Mouse (Mus musculus) cerebellum, adult 11-12 months (tissue): ENCODE data around the gene Ppef2.
"Not testable (repeated sequence)": the region's sequence is repeated elsewhere in the genome, so short reads cannot be mapped to it uniquely, and the experiment has no call there.

ENCODE experiments used
- DNase-seq: peaks from one replicate; pipeline ENCODE4 v3.0.0; 2022

The Ppef2 gene

DNA sequence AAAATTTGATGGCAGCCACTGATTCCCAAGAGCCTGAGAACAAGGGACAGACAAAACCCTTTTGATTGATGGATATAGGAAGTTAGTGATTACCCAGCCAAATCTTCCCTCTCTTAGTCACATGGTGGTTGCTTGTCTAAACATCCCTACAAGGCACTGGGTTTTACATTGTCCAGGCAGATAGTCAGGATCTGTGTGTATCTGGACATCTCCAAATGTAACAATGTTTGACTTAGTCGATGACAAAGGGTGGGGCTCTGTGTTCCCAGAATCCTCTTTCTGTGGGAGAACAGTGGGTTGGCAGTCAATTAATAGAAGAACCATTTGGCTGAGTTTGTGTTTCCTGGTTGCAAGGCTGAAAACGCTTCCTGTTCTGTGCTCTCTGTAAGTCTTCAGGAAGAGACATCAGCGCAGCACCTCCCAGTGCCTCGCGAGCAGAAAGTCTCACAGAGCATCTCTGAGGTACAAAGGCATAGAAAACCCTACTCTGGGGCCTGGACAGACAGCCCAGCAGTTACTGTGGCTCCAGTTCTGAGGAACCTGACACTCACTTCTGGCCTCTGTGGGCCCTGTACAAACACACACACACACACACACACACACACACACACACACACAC is 21.0 kb downstream of the Ppef2 start:
- no peak for DNase-seq

DNA sequence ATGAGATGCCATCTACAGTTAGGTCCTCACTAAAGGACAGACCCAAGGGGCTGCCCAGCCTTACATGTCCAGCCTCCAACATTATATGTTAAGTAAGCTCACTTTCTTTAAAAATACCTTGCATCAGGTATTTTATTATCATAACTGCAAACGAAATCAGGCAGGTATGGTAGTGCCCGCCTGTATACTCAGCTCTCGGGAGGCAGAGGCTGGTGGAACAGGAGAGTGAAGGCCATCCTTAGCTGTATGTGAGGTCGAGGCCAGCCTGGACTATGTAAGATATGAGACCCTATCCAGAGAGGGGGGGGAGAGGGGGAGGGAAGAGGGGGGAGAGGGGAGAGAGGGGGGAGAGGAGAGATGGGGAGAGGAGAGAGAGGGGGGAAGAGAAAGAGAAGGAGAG is 22.7 kb downstream of the Ppef2 start:
- DNase-seq: no peak

DNA sequence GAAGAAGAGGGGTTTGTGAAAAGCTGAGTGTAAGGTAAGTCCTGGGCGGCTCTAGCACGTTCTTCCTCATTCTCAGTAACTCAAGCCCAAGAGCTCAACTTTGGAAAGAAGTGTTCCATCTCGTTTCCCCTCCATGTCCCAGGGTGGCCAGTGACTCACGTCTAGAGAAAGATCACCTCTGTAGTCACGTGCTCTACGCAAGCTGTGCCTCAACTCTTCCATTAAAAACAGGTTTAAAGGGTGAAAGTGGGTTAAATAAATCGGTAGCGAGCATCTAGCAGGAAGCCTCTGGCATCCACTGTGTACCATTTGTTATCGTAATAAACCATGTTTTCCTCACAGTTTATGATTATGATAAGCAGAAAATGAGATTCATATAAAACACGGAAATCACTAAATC is 24.2 kb downstream of the Ppef2 start:
- DNase-seq: no peak

DNA sequence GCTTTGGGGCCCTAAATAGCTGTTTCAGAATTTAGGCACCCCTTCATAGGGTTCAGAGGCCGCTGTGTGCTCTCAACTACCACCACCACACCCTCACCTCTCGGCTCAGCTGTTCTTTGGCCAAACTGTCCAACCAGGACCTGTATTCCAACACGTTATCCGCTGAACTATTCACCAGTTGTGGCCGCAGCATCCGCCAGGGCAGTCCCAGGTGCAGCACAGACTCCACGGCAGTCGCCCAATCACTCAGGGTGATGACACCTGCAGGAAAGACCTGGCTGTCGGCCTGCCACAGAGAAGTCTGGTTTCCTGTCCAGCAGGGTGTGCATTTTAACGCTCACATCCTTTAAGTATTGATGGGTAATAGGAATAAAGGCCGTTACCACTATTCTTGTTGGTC is 25.8 kb downstream of the Ppef2 start:
- no peak for DNase-seq

DNA sequence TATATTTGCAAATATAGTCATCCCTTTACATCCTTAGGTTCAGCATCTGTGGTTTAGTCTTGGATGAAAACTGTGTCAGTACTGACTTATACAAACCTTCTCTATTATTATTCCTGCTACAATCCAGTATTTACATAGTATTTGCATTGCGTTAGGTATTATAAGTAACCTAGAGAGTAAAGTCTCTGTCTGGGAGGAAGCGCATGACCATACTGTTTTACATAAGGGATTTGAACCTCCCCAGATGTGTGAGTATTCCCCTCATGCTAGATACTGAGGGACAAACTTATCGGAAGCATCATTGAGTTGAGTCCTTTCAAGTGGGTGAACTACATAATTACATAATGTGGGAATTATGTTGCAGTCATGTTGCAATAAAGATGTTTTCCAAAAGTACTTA is 26.6 kb downstream of the Ppef2 start:
- DNase-seq: no peak

DNA sequence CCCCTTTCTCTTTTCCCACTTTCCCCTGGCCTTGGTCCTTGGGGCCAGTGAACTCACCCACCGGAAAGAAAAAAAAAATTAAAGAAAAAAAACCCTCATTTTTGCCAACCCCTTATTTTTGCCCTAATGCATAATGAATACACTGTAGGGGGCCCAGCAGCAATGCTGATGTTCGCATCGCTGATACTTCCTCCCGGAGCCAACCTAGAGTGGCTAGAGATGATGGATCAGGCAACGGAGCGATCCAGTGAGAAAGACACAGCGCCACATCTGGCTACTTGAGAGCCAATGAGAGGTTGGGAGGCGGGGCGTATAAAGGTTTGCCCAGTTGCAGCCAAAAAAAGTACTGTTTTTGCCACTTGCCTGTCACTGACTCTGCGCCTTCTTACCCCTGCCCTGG is 27.3 kb downstream of the Ppef2 start:
- DNase-seq: no peak

DNA sequence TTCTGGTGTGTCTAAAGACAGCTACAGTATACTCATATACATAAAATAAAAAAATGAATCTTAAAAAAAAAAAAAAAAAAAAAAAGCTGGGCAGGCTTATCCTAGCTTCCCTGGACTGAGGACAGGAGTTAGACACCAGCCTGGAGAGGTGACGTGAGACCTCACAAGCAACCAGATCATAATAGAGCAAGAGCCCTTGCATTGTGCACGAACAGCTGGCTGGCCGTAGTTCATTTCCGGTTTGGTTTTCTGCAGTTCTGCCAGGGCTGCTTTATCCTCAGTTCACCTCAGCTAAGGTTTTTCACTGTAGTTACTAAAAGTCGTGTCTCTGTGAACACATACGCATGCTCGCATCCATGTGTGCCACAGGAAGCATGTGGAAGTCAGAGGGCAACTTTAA is 28.3 kb downstream of the Ppef2 start:
- no peak for DNase-seq

DNA sequence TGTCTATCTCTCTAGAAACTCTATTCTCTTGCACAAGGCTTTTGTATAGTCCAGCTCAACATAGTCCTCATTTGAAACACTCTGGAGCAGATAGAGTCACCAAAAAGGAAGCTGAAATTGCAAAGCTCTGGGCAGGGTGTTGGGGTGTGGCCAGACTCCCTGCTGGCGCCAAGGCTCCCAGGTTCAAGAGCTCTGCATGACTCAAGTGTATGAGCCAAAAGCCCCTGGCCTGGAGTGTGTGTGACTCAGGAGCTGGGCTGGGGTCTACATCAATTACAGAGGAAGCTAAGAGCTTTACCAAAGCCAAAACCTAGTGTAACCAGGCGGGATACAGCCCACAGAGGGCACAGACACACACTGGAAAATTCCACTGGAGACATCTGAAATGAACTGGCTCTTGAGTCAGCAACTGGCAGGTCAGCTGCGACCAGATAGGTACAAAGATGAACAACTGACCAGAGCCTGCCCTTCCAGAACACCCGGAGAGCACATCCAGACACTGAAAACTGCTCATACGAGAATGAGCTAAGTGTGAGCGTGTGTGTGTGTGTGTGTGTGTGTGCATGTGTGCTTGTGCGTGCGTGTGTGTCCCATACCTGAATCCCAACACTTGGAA is 35.7 kb downstream of the Ppef2 start:
- peak; percentile 12 for DNase-seq

DNA sequence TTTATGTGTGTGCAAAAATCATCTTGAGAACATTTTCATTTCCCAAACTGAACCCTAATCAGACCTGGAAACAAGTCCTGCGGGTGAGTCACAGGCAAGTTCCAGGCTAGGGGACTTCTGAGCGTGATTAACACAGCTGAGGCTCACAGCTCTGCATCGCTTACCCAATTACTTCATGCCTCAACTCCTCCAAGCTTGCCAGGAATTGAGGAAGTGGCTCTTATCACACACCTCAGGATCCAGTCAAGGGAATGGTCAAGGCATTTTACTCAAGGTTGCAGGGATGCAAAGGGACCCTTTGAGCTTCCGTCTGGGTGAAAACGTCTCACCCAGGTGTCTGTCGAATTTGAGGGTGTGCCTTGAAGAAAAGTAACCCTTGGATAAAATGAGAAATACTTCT is 36.3 kb downstream of the Ppef2 start:
- DNase-seq: no peak

DNA sequence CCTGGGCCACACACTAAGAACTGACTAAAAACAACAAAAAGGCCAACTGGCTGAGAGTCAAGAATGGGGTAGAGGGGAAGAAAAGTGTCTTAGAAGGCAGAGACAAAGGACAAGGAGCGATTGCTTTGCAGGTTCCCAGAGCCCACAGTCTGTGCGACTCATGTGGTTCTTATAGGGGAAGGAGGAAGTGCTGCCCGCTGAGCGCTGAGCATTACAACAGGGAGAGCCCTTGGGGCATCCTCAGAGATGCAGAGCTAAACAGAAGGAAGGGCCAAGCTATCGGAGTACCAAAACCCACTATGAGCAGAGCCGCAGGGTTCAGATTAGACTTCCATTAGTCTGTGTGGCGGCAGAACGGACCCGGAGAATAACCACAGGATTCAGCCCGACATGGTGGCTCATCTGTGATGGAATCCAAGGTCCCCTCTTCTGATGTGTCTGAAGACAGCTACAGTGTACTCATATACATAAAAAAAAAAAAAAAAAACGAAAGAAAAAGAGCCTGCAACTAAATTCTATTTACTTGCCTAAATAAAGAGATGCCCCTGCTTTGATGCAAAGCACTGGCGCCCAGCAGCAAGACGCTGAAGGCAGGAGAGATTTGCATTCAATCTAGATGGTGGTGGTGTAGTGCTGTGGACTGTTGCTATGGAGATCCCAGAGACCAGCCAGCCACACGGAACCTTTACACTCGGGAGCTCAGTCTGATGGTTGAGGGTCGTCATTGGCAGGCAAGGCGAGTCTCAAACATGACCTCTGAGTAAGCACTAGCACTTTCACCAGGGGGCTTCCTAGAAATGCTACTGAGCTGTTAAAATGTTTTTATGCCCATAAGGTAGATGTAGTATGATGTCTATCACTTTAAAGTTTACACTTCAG is 36.9 kb downstream of the Ppef2 start:
- DNase-seq: no peak

DNA sequence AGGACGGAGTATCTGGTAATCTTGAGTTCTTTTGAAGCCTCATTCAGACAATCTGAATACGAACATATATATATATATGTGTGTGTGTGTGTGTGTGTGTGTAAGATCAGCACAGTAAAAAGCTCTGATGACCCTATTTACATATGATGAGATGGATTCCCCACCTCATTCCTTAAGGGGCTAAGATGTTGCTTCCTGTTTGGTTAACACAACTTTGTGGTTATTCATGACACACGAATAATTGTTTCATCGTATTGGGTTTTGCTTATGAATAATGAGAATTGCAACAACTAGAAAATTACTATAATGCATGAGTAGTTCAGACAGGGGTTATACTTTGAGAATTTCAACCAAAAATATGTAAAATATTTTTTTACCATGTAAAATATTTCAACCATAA is 40.8 kb downstream of the Ppef2 start, which contains the start of gene U90926:
Gene U90926 (minus strand): TSS at position 101 of the 400 bp plus-strand sequence.
- no peak for DNase-seq

DNA sequence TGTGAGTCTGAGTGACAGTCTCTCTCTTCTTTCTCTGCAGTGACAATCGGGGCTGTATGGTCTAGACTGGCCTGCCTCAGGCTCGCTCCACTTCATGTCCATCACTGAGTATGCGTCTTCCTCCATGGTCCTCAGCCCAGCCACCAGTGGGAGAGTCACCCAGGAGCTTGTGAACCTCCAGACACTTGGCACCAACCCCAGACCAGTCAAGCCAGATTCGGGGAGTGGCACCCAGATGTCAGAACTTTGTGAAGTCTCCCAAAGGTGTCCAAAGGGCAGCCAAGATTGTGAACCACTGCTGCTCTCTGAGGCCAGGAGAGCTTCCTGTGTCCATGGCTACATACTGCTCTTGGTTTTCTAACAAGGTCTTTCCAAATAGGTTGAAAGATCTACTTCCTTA is 43.8 kb downstream of the Ppef2 start:
- no peak for DNase-seq

DNA sequence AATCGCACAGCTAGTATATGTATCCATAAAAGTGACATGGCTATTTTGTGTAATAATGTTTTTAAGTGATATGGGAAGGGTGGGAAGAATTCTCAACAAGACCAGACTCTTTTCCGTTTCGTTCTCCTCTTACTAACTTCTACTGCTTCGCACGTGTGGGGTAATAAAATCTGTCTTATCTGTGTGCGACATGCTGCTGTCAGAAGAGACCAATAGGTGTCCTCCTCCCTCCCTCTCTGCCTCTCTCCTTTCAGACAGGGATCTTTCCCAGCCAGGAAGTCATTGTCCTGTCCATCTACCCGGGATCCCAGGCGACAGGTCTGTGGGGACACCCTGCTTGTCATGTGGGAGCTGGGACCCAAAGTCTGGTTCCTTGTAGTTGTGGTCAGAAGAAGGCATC is 45.9 kb downstream of the Ppef2 start:
- no peak for DNase-seq

DNA sequence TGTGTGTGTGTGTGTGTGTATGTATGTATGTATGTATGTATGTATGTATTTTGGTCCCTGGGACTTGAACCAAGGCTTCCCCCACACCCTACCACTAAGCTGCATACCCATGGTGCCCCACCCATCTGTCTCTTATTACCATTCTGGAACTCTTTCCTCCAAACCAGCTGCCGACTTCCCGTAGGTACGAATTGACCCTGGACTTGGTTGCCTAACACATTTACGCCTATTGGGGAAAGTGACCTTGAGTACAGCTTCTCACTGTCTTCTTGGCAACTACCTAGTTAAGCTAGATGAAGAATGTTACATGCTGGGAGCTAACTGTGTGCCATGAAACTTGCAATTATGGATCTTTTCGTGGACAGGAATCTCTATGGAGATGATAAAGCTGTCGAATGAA is 50.0 kb downstream of the Ppef2 start:
- no peak for DNase-seq

DNA sequence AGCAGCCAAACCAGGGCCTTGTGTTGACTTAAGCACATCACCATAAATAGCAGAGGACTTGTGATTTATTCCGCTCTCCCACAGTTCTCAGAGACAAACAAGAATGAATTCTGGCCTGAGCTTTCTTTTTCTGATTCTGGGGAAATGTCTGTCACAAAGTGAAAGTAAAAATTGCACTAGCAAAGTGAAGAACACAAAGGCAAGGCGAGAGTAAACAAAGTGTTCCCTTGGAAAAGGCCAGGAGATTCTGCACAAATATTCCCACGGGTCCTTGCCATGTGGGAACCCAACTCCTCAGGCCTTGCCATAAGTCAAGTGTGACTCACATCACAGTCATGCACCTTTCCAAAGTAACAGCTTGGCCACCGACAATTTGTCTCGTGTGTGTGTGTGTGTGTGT is 50.4 kb downstream of the Ppef2 start:
- DNase-seq: no peak

DNA sequence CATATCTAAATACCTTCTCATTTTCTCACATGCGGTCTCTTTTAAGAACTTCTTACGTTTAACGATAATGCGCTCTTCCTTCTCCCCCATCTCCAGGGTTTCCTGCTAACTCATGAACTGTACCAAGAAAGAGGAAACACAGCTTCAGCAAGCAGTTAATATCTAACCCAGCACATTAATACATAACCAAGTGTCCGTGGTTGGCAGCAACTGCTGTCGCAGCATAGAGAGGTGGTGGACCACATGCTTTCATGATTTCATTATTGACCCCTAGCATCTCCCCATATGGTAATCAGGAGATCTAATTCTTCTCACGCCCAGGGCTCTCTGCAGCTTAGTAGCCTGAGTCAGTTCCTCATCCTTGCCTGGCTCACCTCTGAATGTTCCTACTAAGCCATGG is 50.9 kb downstream of the Ppef2 start:
- no peak for DNase-seq

DNA sequence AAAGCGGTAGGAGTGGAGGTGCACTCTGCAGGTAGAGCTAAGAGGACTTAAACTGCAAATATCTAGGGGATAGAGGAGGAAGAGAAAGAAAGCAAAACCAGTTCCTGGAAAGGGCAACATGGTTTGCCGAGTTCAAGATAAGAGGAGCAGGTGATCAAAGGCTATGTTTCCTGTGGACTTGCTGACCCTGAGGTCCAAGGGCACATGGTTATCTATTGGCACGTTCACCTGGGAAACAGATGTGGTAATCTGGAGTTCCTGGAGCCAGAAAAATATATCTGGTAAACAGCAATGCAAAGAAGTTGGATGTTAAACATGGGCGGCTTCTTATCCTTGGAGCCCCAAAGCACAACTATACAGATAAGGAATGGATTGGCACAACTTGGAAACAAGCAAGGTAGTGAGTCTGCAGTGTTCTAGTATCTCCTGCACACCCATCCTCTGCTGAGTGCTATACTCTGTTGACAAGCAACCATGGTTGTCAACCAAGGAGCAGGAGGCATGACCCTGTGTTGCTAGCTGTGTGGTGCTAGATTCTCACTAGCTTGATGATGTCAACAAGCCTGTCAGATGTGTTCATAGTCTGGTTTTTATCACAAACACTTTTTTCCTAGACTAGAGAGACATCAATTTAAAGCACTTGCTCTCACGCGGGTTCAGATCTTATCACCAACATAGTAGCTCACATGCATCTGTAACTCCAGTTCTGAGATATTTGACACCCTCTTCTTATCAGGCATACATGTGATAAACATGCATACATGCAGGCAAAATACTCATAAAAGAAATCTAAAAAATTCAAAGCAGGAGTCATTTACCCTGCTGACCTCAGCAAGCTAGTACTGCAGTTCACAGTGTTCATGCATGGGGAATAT is 51.7 kb downstream of the Ppef2 start:
- no peak for DNase-seq

DNA sequence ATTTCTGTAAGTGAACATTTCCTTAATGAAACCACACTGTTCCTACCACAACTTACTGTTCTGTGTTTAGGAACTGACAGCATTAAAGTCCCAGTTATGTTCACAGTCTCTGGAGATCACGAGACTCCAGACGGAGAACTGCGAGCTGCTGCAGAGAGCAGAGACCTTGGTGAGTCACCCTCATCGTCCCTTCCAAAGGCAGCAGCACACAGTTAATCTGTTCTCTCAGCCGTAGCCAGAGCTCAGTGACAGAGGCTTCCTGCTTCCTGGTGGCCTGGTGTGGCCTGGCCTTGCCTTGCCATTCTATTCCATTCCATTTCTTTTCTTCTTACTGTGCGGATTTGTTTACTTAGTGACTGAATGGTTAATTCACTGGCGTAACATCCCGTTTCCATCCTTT is 57.8 kb downstream of the Ppef2 start:
- no peak for DNase-seq

DNA sequence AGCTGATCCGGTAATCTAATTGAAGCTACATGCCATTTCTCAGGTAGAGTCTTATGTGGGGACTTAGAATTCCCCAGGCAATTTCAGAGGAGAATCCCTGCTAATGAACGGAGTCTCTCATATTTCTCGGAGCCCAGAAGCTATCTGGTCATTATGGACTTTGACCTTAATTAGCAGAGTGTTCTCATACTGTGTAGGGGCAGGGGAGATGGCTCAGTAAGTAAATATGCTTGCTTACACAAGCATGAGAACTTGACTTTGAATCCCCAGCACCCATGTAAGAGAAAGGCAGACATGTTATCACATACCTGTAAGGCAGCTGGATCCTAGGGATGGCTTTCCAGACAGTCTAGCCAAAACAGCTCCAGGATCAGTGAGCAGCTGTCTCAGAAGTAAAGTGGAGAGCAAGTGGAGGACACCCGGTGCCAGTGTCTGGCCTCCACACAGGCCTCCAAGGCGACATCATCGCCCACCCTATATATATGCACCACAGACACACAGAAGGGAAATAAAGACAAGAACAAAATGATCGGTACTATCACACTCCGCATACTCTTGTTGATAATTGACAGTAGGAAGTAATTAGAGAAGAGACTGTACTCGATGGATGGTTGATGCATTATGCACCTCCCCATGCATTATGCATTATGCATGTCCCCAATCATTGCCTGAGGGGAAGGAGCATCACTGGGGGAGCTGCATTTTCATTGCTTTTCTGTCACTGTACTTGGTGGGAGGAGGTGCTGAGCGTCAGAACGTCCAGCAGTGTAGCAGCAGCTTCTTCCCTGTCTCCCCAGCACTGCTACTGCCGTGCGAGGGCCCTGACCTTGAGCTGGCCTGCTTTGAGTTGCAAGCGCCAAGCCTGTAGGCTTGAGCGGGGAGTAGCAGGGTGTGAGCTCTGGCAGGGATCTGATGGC is 58.9 kb downstream of the Ppef2 start:
- no peak for DNase-seq

DNA sequence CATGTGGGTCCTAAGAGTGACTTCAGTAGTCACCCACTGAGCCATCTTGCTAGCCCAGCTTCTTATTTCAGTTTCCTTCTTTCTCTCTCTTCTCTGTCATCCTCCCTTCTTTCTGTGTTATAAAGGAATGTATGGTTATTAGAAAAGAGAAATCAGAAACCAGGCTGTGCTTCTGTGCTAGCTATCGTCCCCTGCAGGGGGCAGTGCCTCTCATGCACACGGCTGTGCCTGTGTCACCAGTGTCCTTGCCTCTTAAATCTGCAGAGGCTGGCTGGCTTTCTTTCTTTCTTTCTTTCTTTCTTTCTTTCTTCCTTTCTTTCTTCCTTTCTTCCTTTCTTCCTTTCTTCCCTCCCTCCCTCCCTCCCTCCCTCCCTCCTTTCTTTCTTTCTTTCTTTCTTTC is 60.4 kb downstream of the Ppef2 start:
- DNase-seq: not testable (repeated sequence)

DNA sequence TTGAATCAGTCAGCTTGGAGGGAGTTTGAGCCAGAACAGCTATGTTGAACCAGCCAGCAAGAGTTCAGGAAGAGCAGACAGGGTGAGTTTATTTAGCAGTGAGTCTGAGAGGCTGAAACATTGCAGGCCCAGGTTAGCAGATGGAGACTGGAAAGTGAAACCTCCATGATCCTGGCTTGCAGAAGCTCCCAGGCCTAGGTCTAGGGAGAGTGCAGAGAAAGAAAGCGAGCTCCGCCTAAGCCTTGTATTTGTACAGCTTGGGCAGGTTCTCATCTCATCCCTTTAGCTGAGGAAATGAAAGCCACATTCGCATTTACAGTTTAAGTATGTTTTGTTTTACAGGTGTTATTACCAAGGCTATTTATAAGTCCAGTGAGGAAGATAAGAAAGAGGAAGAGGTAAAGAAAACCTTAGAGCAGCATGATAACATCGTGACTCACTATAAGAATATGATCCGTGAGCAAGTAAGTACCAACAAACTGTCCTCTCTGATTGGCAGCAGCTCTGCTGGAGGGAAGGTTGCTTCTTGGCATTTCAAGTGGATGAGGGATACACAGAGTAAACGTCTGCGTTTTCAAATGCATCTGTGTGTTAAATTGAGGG is 67.1 kb downstream of the Ppef2 start:
- DNase-seq: no peak
